Mouse (Mus musculus): Measurements from ENCODE around the gene Meaf6.

The Meaf6 gene

GRCm38 (mm10) chr4:125116090-125116861, 31.3 kb downstream of the Meaf6 start:
- DNase-seq, result peak; percentile 31

DNA sequence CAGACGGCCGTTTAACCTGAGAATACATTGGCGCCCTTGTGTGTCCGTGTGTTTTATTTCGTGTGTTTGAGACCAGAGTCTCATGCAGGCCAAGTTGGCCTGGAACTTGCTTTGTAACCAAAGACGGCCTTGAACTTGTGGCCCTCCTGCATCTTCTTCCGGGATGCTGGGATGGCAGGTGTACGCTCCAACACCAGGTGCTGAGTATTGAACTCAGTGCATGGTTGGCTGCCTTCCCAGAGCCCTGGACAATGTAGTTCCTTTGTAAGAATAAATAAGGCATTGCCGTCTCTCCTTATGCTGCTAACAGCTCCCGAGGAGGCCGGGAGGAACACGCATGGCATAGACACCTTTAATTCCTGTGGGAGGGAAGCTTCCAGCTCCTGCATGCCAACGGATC, 32.0 kb downstream of the Meaf6 start:
- no peak for DNase-seq

GRCm38 (mm10) chr4:125117902-125118320, 33.0 kb downstream of the Meaf6 start:
- peak; percentile 66 for DNase-seq

DNA sequence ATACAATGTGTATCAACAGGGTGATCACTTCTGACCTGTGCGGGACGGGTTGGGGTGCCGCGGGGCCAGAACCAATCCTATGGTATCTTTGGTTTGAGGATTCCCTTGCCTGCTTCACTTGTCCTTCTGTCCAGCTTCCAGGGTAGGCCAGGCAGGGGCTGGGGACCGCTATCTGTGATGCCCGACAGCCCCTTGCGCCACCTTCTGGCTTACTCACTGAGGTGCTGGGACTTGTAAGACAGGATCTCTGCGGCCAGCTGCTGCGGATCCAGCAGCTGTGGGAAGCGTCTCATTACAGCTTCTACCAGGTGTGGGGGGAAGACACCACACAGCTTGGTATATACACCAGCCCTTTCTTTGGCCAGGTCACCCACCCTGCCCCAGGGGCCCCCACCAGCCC, 34.1 kb downstream of the Meaf6 start:
- peak; percentile 41 for DNase-seq

GRCm38 (mm10) chr4:125119721-125120120, 34.8 kb downstream of the Meaf6 start:
- DNase-seq, result no peak

- DNase-seq, result peak; percentile 52
Observed at GRCm38 (mm10) chr4:125122431-125123278, 37.7 kb downstream of the Meaf6 start.

DNA sequence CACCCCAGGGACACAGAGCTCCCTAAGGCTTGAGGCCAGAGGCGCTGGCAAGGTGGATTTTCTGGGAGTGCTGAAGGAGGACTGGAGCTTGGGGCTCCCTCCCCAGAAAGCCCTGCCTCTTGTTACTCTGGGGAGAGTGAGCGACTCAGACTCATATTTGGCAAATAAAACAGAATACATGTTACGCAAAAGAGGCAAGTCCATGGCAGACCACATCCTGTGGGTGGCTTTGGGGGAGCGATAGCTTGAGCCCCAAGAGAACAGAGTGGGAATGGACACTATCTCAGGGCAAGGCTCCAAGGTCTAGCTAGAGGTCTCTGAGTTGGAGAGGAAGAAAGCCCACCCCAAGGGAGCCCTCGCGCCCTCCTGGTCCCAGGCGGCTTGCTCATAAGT, 38.3 kb downstream of the Meaf6 start:
- DNase-seq, result peak; percentile 19

DNA sequence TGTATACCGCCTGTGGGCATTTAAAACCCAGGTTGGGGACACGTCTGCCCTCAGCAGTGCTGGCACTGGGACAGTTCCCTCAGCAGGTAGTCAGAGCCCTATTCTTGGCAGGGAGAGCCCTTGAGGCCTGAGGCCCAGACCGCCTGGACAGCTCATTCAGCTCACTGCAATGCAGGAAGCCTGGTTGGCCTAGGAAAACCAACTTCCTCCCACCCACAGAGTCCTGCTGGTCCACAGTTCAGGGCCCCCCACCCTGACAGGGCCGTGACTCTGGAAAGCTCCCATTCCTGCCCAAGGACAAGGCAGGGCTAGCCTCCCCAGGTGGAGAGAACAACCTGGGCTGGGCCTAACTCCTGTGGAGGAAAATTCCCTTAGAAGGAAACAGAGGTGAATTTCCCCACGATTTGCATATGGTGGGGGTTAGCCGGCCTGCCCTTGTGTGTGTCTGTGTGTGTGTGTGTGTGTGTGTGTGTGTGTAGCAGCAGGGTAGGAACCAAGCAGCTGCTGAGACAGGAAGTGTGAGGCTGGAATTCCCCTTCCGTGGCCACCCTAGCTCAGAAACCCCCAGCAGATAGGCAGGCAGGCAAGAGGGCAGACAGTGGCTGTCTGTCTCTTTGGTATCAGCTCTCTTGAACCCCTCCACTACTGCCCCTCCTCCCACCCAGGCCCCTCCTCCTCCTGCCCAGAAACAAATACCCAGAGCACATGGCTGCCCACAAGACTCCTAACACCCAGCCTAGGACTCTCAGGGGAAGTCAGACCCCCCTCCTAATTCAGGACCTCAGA, 39.7 kb downstream of the Meaf6 start:
- peak; percentile 70 for DNase-seq

- DNase-seq, result peak; percentile 6
Observed at GRCm38 (mm10) chr4:125125361-125125921, 40.5 kb downstream of the Meaf6 start.

DNA sequence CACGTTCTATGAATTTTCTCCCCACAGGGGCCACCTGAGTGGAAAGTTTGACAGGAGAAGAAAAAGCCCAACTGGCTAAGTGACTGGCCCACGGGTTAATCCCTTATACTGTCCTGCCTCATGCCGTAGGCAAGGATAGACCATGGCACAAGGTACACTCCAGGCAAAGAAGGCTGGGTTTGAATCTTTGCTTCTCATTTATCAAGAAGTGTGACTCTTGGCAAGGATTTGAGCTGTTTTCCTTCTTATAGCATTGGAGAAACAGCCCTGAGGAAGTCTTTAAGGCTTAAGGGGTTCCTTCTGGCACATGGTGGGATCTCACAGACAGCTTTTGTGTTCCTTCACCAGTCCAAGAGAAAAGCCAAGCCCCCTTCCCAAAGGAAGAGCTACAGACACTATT, 41.3 kb downstream of the Meaf6 start:
- no peak for DNase-seq

DNA sequence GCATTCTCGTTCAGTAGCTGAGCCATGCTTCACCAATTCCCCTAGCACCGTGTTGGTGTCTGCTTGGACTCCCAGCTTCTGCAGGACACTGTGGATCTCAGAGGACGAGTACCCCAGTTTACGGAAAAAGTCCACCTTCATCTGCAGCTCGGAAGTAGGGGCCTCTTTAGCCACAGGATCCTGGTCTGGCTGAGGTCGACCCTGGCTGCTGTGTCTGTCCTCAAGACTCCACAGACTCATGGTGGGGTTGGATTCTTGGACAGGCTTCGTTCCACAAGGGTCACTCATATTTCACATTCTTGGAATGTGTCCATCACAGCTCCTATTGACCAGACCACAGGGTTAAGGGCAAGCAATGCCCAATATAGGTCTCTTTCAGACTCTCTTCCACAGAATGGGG, 41.8 kb downstream of the Meaf6 start:
- no peak for DNase-seq

DNA sequence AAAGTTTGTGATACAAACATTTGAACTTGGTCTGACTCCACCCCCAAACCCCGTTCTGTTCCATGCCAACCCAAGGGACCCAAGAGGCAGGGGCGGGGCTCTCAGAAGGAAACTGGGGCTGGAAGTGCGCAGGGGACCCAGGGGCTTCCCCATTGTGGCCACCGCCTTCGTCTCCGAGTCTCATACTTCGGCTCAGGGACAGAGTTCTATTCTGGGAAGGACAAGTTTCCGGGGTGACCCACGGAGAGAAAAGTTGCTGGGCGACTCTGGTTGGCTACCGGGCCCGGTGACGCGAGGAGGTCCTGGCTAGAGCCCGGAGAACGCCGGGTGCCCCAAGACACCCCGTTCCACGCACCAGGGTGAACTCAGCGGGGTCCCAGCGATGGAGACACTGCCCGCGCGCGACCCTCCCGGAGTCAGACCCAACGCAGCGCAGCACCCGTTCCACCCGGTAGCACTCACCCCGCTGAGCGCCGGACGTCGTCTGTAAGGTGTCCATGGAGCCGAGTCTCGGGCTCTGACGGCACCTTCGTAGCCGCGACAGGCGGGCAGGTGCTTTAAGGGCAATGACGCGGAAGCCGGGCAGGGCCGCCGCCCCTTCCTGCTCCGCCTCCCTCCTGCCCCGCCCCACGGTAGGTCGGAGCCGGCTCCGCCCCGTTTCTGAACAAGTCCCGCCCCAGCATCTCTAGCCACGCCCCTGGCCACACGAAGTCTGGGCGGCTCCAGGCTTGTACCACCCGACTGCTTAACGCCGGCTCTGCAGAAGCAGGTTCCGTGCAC, 42.6 kb downstream of the Meaf6 start, which contains the start of gene Zc3h12a:
Gene Zc3h12a (minus strand): TSS at position 536 of the 780 bp plus-strand sequence.
- peak; percentile 93 for DNase-seq

DNA sequence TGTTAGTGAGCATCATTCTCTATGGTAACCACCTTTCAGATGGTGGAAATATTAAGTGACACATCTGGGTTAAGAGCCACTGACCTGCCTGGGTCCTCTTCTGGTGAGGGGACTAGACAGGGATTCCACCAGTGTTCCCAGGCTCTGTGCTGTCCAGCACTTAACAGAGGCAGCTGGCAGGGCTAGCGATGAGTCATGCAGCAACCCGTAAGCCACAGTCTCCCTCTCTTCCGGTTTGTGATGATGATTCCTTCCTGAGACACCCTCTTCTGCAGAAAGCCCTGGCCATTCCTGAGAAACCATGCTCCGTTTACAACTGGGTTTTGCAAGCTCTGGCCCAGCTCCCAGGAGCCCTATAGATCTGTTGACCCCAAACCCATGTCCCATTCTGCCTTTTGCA, 46.6 kb downstream of the Meaf6 start:
- DNase-seq, result no peak

DNA sequence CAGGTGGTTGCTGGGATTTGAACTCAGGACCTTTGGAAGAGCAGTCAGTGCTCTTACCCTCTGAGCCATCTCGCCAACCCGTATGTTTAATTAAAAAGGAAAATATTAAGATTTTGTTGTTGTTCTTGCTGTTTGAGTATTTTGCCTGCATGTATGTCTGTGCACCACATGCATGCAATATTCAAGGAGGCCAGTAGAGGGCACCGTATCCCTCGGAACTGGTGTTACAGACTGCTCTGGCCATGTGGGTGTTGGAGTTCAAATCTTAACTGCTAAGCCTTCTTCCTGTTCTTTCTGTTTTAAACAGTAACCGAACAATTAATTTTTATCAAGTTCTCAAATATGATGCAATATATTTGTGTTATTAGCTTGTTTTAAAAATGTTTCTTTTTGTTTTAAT, 47.5 kb downstream of the Meaf6 start:
- peak; percentile 75 for DNase-seq

DNA sequence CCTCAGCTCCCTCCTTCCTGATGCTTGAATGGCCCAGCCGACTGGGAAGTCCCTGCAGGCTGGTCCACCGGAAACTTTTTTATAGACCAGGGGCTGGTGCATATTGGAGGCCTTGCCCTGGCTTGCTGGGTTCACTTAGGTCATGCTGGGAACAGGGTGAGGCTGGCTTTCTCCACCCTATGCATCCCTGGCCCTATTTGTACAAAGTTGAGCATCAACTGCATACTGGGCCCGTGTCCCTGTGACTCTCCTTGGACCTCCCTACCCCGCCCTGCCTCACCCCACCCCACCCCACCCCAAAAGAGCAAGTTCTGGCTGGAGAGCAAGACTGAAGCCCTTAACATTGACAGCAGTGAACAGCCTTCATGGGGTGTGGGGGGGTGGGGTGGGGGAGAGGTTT, 49.3 kb downstream of the Meaf6 start:
- no peak for DNase-seq

DNA sequence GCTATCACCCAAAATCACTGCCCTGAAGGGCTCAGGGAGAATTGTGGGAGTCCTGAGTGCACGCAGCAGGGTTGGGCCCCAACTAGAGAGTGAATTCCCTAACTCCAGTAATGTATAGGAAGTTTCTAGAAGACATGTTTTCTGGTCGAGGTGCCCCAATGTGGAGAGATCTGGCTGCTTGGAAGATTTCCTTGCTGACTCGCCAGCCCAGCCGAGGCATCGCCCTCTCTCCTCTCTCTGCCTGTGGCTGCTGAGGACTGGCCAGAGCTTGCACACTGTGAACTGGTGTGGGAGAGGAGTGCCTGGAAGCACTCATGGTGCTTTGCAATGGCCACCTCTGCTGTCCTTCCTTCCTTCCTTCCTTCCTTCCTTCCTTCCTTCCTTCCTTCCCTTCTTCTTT, 49.7 kb downstream of the Meaf6 start:
- no peak for DNase-seq

DNA sequence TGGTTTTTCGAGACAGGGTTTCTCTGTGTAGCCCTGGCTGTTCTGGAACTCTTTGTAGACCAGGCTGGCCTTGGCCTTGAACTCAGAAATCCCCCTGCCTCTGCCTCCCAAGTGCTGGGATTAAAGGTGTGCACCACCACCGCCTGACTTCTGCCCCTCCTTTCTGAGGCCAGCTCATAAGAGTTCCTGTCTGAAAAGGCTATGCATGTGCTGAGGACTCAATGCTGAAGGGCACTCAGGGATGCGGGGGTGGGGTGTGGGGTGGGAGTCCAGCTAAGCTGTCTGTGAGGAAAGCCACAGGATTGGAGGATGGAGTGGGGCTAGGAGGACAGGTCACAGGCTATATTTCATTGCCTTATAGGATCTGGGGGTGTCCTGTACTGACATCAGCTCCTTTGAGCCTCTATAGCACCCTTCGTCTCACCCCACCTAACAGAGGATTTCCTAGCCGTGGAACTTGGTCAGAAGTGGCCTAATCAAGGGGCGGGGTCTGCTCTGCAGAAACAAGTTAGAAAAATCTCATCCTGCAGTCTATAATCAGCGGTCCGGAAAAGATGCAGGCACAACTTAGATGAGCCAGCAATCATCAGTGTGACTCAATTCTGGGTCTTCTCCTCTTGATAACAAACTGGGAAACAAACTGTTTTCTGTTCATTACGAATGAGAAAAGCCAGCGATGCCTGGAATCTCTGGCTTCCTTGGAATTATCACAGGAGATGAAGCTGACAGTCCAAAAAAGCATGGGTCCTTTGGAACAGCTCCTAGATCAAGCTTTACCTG, 50.3 kb downstream of the Meaf6 start:
- no peak for DNase-seq

- DNase-seq, result no peak
Observed at GRCm38 (mm10) chr4:125136303-125136888, 51.5 kb downstream of the Meaf6 start.

DNA sequence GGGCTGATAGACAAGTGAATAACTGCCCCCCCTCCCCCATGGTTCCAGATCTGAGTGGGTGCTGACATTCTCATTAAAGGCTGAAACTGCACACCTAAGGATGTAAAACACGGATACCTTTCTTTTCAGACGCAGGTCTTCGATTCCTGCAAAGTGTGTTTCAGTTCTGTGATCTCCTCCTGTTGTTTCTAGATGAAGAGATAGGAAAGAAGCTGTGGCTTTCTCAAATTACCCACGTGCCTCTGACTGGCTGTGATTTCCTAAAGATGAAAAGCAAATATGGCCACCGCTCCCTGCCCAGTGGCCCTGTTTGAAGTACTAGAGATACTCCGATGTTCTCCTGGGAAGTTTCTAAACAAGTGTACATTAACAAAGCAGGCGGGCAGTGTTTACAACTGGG, 53.4 kb downstream of the Meaf6 start:
- DNase-seq, result no peak

- no peak for DNase-seq
Observed at GRCm38 (mm10) chr4:125144211-125144610, 59.3 kb downstream of the Meaf6 start.

DNA sequence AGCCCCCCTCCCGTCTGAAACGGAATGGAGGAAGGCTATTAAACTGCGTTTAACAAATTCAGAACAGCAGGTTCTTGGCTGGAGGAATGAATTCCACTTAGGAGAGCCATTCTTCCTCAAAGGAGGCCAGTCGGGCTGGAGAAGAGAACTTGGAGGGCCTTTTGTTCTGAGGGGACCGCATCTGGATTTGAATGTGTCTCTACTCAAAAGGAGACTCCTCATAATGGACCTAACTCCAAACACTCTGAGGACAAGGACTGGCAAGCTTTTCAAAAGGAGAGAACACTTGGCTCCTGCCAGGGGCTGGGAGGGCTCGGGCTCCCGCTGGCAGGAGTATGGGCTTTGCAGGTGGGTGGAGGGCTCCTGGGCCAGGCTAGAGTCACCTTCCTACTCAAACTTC, 59.7 kb downstream of the Meaf6 start:
- DNase-seq, result no peak

Measured in thymus, postnatal 25 days (tissue).